Mouse (Mus musculus) hindbrain, embryonic 12.5 days (tissue): ENCODE measurements around the gene Stmn1. TPM values are rescaled to one million over a fixed set of nuclear protein-coding genes. Genes with fewer than 3 reads are reported as not detected.
A peak's percentile ranks its signal among the peaks of the same experiment; 100 is the strongest.

Experiments
- ATAC-seq: fragments of 200-750 bp; cut with Nextera tagmentation; 2 replicates; pipeline ENCODE4 v1.8.0; 2017; ENCODE audit warnings: moderate TSS enrichment; ENCODE audit not compliant: low FRiP score
- H3K27ac ChIP-seq: fragments of 300-500 bp; sonication (generic); 2 replicates; pipeline ENCODE4 v1.5.1; 2016; ENCODE audit warnings: mild to moderate bottlenecking
- H3K27me3 ChIP-seq: fragments of 300-500 bp; sonication (generic); 2 replicates; pipeline ENCODE4 v1.6.1; 2016; ENCODE audit warnings: mild to moderate bottlenecking
- H3K36me3 ChIP-seq: fragments of 300-500 bp; sonication (generic); 2 replicates; pipeline ENCODE4 v1.6.1; 2016; ENCODE audit warnings: mild to moderate bottlenecking
- H3K4me1 ChIP-seq: fragments of 300-500 bp; sonication (generic); 2 replicates; pipeline ENCODE4 v1.6.1; 2016
- H3K4me2 ChIP-seq: fragments of 300-500 bp; sonication (generic); replicated peaks from 2 replicates; pipeline ENCODE4 v1.6.1; 2016; ENCODE audit warnings: mild to moderate bottlenecking
- H3K4me3 ChIP-seq: fragments of 300-500 bp; sonication (generic); 2 replicates; pipeline ENCODE4 v1.5.1; 2016; ENCODE audit warnings: mild to moderate bottlenecking
- H3K9ac ChIP-seq: fragments of 300-500 bp; sonication (generic); 2 replicates; pipeline ENCODE4 v1.6.1; 2016; ENCODE audit warnings: mild to moderate bottlenecking, moderate library complexity
- H3K9me3 ChIP-seq: fragments of 300-500 bp; sonication (generic); replicated peaks from 2 replicates; pipeline ENCODE4 v1.6.1; 2016; ENCODE audit warnings: mild to moderate bottlenecking
- WGBS: fragments of 180-500 bp; shearing (Covaris S2); methylation state at CpG from one replicate; pipeline ENCODE4 v1.1.7; 2016; 5-methylcytosine and 5-hydroxymethylcytosine counted together
- polyA plus RNA-seq: library from polyadenylated mRNA; unstranded; fragments of >200 nt; fragmentation: Nextera tagmentation; extraction: Ambion mirVana; gene quantifications from 2 replicates; pipeline ENCODE4 v1.2.1, GENCODE M21; 2016

Gene Stmn1
- polyA plus RNA-seq, 1 experiment from 2014 or later = 4,582 TPM

DNA sequence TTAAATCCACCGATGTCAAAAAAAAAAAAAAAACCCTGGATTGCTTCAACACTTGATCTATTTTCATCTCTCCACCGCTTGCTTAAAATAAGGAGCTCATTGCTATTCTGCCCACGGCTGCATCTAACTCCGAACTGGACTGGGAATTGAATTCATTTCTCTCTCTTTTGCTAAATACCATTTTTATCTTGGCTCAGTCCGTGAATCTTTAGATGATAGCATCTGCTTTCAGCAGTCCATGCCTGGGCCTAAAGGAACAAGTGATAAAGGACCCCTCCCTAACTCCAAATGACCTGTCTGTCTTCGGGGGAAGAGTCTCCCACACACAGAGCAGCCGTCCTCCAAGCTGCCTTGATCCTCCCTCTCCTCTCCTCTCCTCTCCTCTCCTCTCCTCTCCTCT is 23.2 kb upstream of the Stmn1 start:
- no peaks in the 10 kb centered on the region for H3K9me3 ChIP-seq
- H3K4me3 ChIP-seq = no peak overlapping the region
- H3K36me3 ChIP-seq = no peaks in the 10 kb centered on the region
- no peak for ATAC-seq
- H3K4me1 ChIP-seq = peaks cover 23% of the 10 kb centered on the region
- WGBS = 60% methylated on average over 7 of the region's 7 CpGs
- no peak overlapping the region for H3K4me2 ChIP-seq
- H3K27ac ChIP-seq = no peak overlapping the region
- H3K9ac ChIP-seq = no peak overlapping the region
- H3K27me3 ChIP-seq = no peaks in the 10 kb centered on the region

- Histone ChIP-seq H3K36me3 (no peaks in the 10 kb centered on the region), H3K4me1 (peaks cover 28% of the 10 kb centered on the region), H3K27me3 (no peaks in the 10 kb centered on the region), H3K27ac (no peak overlapping the region), H3K9ac (no peak overlapping the region), H3K4me3 (no peak overlapping the region), H3K9me3 (no peaks in the 10 kb centered on the region), H3K4me2 (no peak overlapping the region)
- WGBS = 55% methylated on average over 1 of the region's 1 CpGs
- no peak for ATAC-seq
These were observed 22.6 kb upstream of the Stmn1 start for GRCm38 (mm10) chr4:134445489-134445888.

DNA sequence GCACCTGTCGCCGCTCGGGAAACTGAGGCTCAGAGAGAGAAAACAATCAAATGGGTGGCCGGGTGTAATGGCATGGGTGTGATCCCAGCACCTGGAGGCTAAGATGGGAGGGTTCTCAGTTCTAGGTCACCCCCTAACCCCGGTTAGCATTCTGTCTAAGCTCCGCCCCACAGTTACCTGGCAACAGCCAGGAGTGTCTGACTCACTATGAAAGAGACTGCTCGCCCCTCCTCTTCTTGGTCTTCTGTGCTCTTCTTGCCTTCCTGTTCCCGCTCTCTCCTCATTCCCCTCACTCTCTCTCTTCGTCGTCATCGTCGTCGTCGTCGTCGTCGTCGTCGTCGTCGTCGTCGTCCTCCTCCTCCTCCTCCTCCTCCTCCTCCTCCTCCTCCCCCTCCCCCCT is 20.2 kb upstream of the Stmn1 start:
- no peaks in the 10 kb centered on the region for H3K9me3 ChIP-seq
- H3K27ac ChIP-seq = no peak overlapping the region
- no peak for ATAC-seq
- peaks cover 40% of the 10 kb centered on the region for H3K4me1 ChIP-seq
- no peak overlapping the region for H3K9ac ChIP-seq
- H3K27me3 ChIP-seq = no peaks in the 10 kb centered on the region
- H3K36me3 ChIP-seq = no peaks in the 10 kb centered on the region
- no peak overlapping the region for H3K4me2 ChIP-seq
- H3K4me3 ChIP-seq = no peak overlapping the region
- 52% methylated on average over 20 of the region's 23 CpGs for whole genome bisulfite sequencing

DNA sequence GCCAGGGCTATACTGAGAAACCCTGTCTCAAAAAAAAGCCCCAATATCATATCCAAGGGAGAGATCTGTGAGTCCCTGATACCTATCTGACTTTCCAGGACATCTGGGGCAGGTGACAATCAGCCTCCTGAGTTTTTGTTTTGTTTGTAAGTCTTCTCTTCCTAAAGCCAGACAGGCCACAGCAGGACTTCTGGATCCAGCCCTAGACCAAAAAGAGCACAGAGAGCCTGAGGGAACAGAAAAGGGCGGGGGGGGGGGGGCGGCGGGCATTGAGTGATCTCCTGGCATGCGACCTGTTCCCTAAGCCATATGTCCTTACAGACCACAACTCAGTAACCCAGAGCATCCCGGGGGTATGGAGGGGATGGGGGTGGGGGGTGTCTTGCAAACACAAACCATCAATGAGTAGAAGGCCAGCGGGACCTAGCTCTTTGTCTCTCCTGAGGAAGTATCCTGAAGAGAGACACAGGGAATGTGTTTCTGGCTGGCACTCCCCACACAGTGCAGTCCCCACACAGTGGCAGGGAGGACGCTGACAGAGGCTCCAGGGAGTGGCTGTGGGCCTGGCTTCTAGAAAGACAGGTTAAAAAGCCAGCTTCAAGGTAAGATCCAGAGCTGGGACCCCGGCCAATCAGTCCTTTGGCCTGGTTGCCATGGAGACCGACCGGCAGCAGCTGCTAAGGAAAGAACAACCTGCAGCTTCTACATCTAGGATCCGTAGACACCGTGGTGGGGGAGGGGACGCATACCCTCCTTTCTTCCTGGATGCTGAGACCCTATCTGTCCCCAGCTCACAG is 18.3 kb upstream of the Stmn1 start:
- Histone ChIP-seq H3K4me1 (peaks cover 45% of the 10 kb centered on the region), H3K4me2 (peak overlapping the region; percentile 33; the same call in 1 of the 2 replicates), H3K27me3 (peaks cover 7% of the 10 kb centered on the region), H3K27ac (peak overlapping the region; percentile 95), H3K4me3 (no peak overlapping the region), H3K9ac (no peak overlapping the region), H3K36me3 (no peaks in the 10 kb centered on the region), H3K9me3 (no peaks in the 10 kb centered on the region)
- 10% methylated on average over 10 of the region's 13 CpGs for WGBS
- peak; percentile 60 for ATAC-seq

GRCm38 (mm10) chr4:134450392-134451195 is 17.5 kb upstream of the Stmn1 start:
- ATAC-seq = peak; percentile 35
- no peak overlapping the region for H3K4me3 ChIP-seq
- peak overlapping the region; percentile 33 for H3K4me2 ChIP-seq
- H3K27me3 ChIP-seq = peaks cover 11% of the 10 kb centered on the region
- H3K9me3 ChIP-seq = no peaks in the 10 kb centered on the region
- peak overlapping the region; percentile 95 for H3K27ac ChIP-seq
- peaks cover 42% of the 10 kb centered on the region for H3K4me1 ChIP-seq
- H3K9ac ChIP-seq = peak overlapping the region; percentile 35
- H3K36me3 ChIP-seq = no peaks in the 10 kb centered on the region
- WGBS = 13% methylated on average over 20 of the region's 20 CpGs

DNA sequence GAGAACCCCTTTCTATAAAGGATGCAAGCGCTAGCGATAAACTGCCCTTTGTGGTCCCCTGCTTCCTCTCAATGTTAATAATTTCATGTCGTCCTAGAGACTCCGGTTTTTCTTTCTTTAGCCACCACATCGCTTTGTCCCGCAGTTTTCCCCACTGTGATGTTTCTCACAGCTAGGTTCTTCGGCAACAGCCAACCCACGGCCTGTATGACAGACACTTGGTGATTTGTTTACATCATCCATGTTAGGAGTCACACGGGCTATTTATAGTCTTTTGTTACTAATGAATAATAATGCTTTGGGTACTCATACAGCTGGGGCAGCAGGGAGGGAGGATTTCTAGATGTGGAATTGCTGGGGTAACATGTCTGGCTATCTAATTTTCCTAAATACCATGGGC is 16.6 kb upstream of the Stmn1 start:
- H3K4me2 ChIP-seq = peak overlapping the region; percentile 33; the same call in 1 of the 2 replicates
- peak overlapping the region; percentile 95; the same call in 1 of the 2 replicates for H3K27ac ChIP-seq
- H3K27me3 ChIP-seq = peaks cover 11% of the 10 kb centered on the region
- no peak overlapping the region for H3K4me3 ChIP-seq
- no peak for ATAC-seq
- no peaks in the 10 kb centered on the region for H3K36me3 ChIP-seq
- H3K9me3 ChIP-seq = no peaks in the 10 kb centered on the region
- 56% methylated on average over 9 of the region's 9 CpGs for WGBS
- H3K9ac ChIP-seq = no peak overlapping the region
- H3K4me1 ChIP-seq = peaks cover 36% of the 10 kb centered on the region

- 22% methylated on average over 34 of the region's 34 CpGs for WGBS
- no peak overlapping the region for H3K27ac ChIP-seq
- H3K27me3 ChIP-seq = peaks cover 11% of the 10 kb centered on the region
- no peak for ATAC-seq
- H3K36me3 ChIP-seq = no peaks in the 10 kb centered on the region
- H3K4me3 ChIP-seq = 0 out of 2 replicates have a peak overlapping the region, but pooled peaks have one; percentile 8
- H3K4me2 ChIP-seq = peak overlapping the region; percentile 32
- peak overlapping the region; percentile 29; the same call in 1 of the 2 replicates for H3K9ac ChIP-seq
- peaks cover 33% of the 10 kb centered on the region for H3K4me1 ChIP-seq
- no peaks in the 10 kb centered on the region for H3K9me3 ChIP-seq
These were observed 14.3 kb upstream of the Stmn1 start for GRCm38 (mm10) chr4:134453619-134454400.

- H3K27me3 ChIP-seq = peaks cover 11% of the 10 kb centered on the region
- H3K36me3 ChIP-seq = no peaks in the 10 kb centered on the region
- ATAC-seq = no peak
- no peak overlapping the region for H3K4me2 ChIP-seq
- peaks cover 18% of the 10 kb centered on the region for H3K4me1 ChIP-seq
- no peak overlapping the region for H3K27ac ChIP-seq
- H3K9me3 ChIP-seq = no peaks in the 10 kb centered on the region
- H3K9ac ChIP-seq = no peak overlapping the region
- H3K4me3 ChIP-seq = no peak overlapping the region
- WGBS = 41% methylated on average over 6 of the region's 6 CpGs
These were observed 12.8 kb upstream of the Stmn1 start for GRCm38 (mm10) chr4:134455310-134455709.

DNA sequence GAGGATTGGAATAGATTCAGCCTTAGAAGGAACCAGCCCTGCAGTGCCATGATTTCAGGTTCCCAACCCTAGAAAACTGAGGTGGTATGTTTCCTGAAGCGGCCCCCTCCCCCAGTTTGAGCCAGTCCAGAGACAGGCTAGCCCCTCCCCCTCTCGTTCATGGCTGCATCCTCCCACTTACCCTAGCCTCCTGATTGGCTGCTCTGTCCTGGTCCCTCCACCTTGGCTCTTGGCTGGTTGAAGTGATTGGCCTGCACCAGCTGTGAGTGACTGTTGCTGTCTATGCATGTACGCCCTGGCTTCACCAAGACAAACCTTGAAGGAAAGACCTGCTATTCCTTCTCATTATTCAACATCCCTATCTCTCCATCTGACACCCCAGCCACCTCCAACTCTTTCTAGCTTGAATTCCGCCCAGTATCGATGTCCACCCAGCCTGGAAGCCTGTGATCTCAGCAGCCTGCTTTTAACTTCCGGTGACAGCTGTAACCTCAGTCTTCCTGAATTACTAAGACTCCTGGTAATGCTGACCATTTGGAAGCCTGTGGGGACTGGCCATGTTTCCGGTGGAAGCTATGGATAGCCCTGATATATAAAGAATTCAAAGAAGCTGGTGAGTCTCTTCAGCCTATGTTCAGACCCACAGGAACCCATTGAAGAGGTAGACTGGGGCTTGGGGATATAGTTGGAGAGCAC is 10.8 kb upstream of the Stmn1 start:
- no peak for ATAC-seq
- peaks cover 5% of the 10 kb centered on the region for H3K4me1 ChIP-seq
- peaks cover 11% of the 10 kb centered on the region for H3K27me3 ChIP-seq
- no peaks in the 10 kb centered on the region for H3K36me3 ChIP-seq
- no peak overlapping the region for H3K4me3 ChIP-seq
- no peak overlapping the region for H3K27ac ChIP-seq
- H3K4me2 ChIP-seq = no peak overlapping the region
- no peaks in the 10 kb centered on the region for H3K9me3 ChIP-seq
- H3K9ac ChIP-seq = no peak overlapping the region
- WGBS = 64% methylated on average over 7 of the region's 7 CpGs

DNA sequence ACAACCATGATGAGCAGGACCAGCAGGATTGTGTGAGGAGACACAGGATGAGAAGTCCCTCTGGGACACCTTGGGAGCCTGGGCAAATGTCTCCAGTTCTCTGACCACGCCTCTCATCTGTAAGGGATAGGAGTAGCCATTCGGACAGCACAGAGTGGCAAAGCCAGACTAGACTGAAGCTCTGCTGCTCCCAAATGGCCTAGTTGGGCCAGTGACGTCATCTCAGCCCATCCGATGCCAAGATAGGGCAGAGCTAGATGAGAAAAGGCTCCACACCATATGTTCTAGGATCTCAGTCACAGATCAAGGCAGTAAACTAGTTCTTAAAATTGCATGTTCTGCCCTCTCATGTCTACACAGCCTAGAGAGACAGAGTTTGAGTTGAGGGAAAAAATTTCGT is 9.3 kb upstream of the Stmn1 start:
- Histone ChIP-seq H3K9ac (no peak overlapping the region), H3K9me3 (no peaks in the 10 kb centered on the region), H3K4me1 (peaks cover under 1% of the 10 kb centered on the region), H3K27ac (no peak overlapping the region), H3K4me3 (no peak overlapping the region), H3K4me2 (no peak overlapping the region), H3K36me3 (no peaks in the 10 kb centered on the region), H3K27me3 (peaks cover 6% of the 10 kb centered on the region)
- no peak for ATAC-seq
- 85% methylated on average over 5 of the region's 5 CpGs for WGBS

DNA sequence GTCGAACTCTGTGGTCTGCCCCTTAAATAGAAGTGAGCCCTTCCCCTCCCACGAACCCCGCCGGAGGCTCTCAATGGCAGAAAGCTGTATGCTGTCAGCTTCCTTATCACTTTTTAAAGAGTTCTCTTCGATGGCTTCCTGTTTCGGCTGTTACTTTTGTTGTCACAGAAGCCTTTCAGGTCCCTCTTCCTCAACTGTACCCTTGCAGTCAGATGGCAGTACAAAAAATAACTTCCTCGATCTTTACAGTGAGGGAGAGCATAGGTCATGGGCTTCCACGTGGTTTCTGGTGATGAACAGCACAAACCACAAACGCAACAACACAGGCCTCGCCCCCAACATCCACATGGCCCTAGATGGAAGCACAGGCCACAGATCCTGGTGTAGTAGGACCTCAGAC is 7.8 kb upstream of the Stmn1 start:
- Histone ChIP-seq H3K4me3 (no peak overlapping the region), H3K36me3 (no peaks in the 10 kb centered on the region), H3K9ac (no peak overlapping the region), H3K4me1 (no peaks in the 10 kb centered on the region), H3K9me3 (no peaks in the 10 kb centered on the region), H3K27me3 (peaks cover 2% of the 10 kb centered on the region; the same call in 1 of the 2 replicates), H3K4me2 (no peak overlapping the region), H3K27ac (no peak overlapping the region)
- WGBS = 84% methylated on average over 10 of the region's 10 CpGs
- no peak for ATAC-seq
